Mouse (Mus musculus) neutrophil, adult 5-6 weeks (primary cell): ENCODE results near the gene Trappc2l. TPM values are rescaled to one million over a fixed set of nuclear protein-coding genes. Genes with fewer than 3 reads are reported as not detected.

ENCODE experiments used
- ATAC-seq: fragments of 151-379, 151-347 bp; 2 replicates; pipeline ENCODE4 v1.8.0; 2017; ENCODE audit warnings: mild to moderate bottlenecking, moderate TSS enrichment; ENCODE audit not compliant: insufficient number of reproducible peaks, poor library complexity, low FRiP score, severe bottlenecking; ENCODE audit errors: extremely low read depth
- total RNA-seq: library from RNA; stranded (forward); fragments of 200-1000 nt; gene quantifications from 2 replicates; pipeline ENCODE4 v1.2.3, GENCODE M21; 2017

Gene Trappc2l
- total RNA-seq, 1 experiment from 2014 or later: 23.7 TPM

- ATAC-seq: peak; percentile 84
These were observed 34.8 kb upstream of the Trappc2l start, which contains the start of gene Aprt for GRCm38 (mm10) chr8:122576648-122577022. Gene Aprt (minus strand): TSS chr8:122576909.

GRCm38 (mm10) chr8:122577116-122577515 is 34.3 kb upstream of the Trappc2l start:
- ATAC-seq: no peak

GRCm38 (mm10) chr8:122579196-122579595 is 32.2 kb upstream of the Trappc2l start:
- no peak for ATAC-seq

GRCm38 (mm10) chr8:122580926-122581325 is 30.5 kb upstream of the Trappc2l start:
- no peak for ATAC-seq

GRCm38 (mm10) chr8:122584981-122585380 is 26.5 kb upstream of the Trappc2l start:
- no peak for ATAC-seq

- no peak for ATAC-seq
These were observed 26.0 kb upstream of the Trappc2l start for GRCm38 (mm10) chr8:122585411-122585891.

GRCm38 (mm10) chr8:122586171-122586570 is 25.3 kb upstream of the Trappc2l start:
- ATAC-seq: no peak

GRCm38 (mm10) chr8:122586749-122587148 is 24.7 kb upstream of the Trappc2l start:
- ATAC-seq: no peak

- no peak for ATAC-seq
These were observed 18.2 kb upstream of the Trappc2l start for GRCm38 (mm10) chr8:122593240-122593639.

GRCm38 (mm10) chr8:122593783-122594507 is 17.5 kb upstream of the Trappc2l start:
- no peak for ATAC-seq

GRCm38 (mm10) chr8:122596031-122596430 is 15.4 kb upstream of the Trappc2l start:
- no peak for ATAC-seq

GRCm38 (mm10) chr8:122600666-122601065 is 10.8 kb upstream of the Trappc2l start:
- ATAC-seq: no peak

GRCm38 (mm10) chr8:122604640-122605039 is 6.8 kb upstream of the Trappc2l start:
- no peak for ATAC-seq

- no peak for ATAC-seq
These were observed 6.1 kb upstream of the Trappc2l start for GRCm38 (mm10) chr8:122605367-122605766.

GRCm38 (mm10) chr8:122606810-122607209 is 4.6 kb upstream of the Trappc2l start:
- no peak for ATAC-seq

GRCm38 (mm10) chr8:122610209-122610608 is 1.2 kb upstream of the Trappc2l start:
- no peak for ATAC-seq

GRCm38 (mm10) chr8:122610612-122611277 is 695 bp upstream of the Trappc2l start:
- ATAC-seq: peak; percentile 4; the same call in 1 of the 2 replicates

GRCm38 (mm10) chr8:122616181-122616905 is 4.9 kb downstream of the Trappc2l start:
- ATAC-seq: no peak

GRCm38 (mm10) chr8:122617947-122618546 is 6.6 kb downstream of the Trappc2l start:
- ATAC-seq: peak; percentile 50
